Mouse (Mus musculus) cerebellum, adult 11-12 months (tissue): ENCODE results near the gene Olfr890.
"Not testable (repeated sequence)": the region's sequence is repeated elsewhere in the genome, so short reads cannot be mapped to it uniquely, and the experiment has no call there.

Source experiments
- DNase-seq: peaks from one replicate; pipeline ENCODE4 v3.0.0; 2022

Gene Olfr890

GRCm38 (mm10) chr9:38142217-38142616 is at the start of gene Olfr890:
TSS of gene Olfr890 (plus strand) at chr9:38142517.
- DNase-seq = no peak

DNA sequence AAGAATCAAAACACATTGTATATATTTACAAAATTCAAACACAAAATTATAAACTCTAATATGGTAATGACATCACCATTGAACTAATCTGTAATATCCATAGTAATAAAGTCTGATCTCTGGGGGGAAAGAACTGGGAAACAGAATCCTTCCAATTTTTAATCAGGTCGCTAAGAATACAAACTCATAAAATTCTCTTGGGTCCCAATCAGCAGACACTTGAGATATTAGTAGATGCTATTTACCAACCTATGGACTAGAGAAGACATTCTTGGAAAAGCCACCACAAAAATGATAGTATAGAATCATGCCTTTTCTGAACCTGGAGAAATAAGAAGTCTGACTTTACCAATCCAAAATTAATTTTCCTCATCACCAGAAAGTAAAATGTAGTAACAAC is 34.5 kb upstream of the Olfr890 start, which contains the start of gene Olfr888:
Olfr888 (plus strand) TSS at position 301 of the 400 bp plus-strand sequence.
- DNase-seq = no peak

- DNase-seq = no peak
These were observed 27.4 kb upstream of the Olfr890 start, which contains the start of gene Olfr889 for GRCm38 (mm10) chr9:38114898-38115297. TSS of gene Olfr889 (plus strand) at chr9:38115198.

- DNase-seq = not testable (repeated sequence)
These were observed 26.0 kb downstream of the Olfr890 start for GRCm38 (mm10) chr9:38168341-38168740.

- DNase-seq = no peak
These were observed 38.4 kb downstream of the Olfr890 start, which contains the start of gene Olfr891 for GRCm38 (mm10) chr9:38180721-38181120. TSS of gene Olfr891 (minus strand) at chr9:38180821.
